Mouse (Mus musculus): ENCODE measurements around the gene Tbc1d24.

Gene Tbc1d24

DNA sequence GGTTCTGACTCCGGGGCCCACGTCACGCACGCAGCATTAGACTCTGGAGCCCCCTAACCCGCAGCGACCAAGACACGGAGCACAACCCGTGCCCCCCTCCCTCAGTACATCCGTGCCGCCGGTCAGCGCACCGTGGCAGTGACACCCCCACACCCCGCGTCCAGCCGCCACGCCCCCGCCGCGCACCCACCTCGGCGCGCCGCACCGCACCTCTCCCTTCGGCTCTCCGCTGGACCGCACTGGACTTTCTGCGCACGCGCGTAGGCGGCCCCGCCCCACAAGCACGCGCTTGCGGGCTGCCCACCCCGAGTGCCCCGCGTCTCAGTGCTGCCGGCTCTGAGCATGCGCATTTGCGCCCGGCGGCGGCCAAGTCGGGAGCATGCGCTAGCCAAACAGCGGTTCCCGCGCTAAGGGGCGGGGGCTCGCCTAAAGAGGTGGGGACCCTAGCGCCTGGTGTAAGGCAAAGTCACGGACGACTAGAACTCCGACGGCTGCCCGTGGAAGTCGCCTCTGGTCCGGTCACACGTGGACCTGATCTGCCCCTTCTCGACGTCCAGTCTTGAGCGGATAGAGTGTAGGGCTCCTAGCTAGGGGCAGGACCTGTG is at the start of gene Tbc1d24:
Gene Tbc1d24, minus strand, starts transcription at position 279 of the 605 bp plus-strand sequence.
- peak; percentile 96 for DNase-seq

DNA sequence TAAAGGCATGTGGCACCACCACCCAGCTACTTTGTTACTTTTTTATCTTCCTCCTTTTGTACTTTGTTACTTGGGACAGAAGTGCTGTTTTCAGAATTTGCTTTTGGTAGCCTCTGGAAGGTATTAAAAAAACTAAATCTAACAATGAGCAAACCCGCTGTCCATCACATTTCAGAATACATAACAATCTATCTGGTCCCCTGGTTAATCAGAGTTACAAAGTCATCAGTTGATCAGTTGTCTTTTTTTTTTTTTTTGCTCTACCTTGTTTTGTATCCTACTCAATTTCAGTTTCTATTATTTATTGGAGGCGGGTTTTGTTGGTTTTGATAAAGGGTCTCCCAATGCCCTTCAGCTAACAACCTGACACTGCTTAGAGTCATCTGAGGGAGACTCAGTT is 47.0 kb upstream of the Tbc1d24 start:
- DNase-seq, result no peak

DNA sequence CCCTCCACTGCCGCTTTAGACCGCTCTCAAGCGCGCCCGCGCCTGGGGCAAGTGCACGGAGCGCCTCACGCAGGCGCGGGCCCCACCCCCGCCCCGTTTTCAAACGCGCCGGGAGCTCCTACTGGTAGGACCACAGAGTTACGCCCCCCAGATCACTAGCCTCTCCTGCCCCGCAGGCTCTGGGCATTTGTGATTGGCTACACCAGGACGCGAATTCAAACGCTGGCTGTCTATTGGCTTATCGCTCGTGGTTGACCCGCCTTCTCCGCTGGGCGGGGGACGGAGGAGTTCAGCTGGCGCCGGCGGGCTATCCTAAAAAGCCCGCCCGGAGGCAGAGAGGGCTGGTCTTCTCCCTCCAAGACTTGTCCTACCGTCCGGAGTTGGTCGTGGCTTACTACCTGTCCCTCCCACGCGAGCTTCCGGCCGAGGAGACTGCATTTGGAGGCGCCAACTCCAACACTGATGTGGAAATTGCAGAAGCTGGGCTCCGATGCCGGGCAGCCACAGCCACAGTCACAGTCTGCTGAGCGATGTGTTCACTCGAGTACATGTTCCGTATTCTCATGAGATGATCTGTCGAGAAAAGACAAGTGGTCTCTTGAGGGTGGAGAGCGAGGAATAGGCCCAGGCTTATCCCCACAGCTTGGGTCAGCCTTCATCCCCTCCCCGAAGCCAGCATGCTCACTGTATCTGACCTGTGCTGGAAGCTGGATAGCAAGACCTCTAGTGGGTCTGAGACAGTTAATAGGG is 46.1 kb upstream of the Tbc1d24 start, which contains the start of gene Ccnf:
Gene Ccnf, minus strand, starts transcription at position 165 of the 750 bp plus-strand sequence.
- DNase-seq, result peak; percentile 97

DNA sequence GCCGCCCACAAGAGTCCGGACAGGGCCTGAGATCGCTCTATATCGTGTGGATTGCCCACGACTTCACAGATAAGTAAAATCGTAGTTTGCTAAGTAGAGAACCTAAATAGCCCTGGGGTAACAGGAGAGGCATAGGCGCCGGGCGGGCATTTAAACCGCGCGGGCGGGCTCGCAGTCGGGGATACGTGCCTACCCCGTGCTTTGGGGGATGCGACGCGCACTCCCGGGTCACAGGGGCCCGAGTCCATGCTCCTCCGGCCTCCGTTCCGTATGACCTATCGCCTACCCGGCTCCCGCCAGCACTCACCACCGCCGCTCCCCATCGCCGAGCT is 45.6 kb upstream of the Tbc1d24 start:
- DNase-seq, result no peak

DNA sequence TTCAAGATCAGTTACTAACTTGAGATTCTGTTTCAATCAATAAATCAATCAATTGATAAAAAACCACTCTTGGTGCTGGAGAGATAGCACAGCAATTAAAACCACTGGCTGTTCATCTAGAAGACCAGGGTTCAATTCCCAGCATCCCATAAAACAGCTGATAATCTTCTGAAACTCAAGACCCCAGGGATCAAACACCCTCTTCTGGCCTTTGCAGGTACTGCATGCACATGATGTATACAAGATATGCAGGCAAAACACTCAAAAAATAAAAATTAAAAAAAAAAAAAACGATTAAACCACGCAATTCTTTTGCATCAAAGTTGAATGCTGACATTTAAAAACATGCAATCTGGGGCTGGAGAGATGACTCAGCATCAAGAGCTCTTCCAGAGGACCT is 43.3 kb upstream of the Tbc1d24 start:
- no peak for DNase-seq

DNA sequence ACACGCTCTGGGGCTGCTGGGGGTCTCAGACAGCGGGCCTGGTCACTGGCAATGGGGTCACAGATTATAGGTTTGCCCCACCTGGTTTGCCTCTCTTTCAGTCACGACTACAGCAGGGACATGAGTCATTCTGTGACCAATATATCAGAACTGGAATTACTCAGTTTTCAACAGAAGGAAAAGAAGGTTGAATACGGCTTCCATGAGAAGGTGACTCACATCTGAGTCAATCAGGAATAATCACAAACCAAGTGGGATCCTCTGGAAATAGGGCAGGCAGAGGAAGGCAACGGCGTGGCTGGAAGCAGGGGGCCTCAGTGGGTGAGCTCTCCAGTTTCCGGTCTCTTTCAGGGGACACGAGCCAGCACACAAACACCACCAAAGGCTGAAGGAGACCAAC is 38.7 kb upstream of the Tbc1d24 start:
- no peak for DNase-seq

DNA sequence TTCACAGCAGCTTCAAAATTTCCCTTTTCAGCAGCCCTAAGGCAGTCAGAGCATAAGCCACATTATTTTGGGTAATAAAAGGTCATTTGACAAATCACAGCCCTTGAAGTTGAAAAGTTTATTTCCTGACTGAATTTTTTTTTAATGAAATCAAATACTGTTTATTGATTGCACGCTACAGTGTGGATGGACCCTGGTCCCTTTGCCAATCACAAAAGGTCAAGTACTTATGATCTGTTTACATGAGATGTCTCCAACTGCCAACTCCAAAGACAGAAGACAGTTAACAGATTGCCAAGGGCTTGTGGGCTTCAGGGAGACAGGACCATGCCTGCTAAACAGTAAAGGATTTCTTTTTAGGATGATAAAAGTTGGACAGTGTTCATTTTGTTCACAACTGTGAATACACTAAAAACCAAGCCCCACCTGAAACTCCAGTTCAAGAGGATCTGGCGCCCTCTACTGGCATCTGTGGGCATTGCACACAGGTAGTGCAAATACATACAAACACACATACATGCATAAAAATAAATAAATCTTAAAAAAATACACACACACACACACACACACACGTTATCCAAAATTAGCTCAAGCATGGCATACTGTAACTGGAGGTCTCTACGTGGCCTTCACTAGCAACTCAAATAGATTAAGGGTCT is 38.1 kb upstream of the Tbc1d24 start:
- DNase-seq, result peak; percentile 23

DNA sequence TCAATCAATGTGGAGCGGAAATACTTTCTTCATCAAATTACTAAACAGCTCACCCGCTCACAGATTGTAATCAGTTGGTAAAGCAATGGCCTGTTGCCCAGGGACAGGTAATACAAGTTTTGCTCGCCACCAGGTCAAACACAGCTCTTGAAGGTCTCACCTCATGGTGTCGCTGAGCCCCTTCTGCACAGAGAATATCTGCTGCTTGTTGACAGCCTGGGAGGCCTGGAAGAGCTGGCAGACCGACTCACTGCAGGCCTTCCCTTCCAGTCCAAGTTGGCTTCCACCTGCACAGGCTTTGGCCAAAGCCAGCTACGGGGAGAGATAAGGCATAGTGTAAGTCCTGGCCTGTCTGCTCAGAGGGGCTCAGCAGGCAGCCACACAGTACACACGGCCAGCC is 31.6 kb upstream of the Tbc1d24 start:
- DNase-seq, result no peak

DNA sequence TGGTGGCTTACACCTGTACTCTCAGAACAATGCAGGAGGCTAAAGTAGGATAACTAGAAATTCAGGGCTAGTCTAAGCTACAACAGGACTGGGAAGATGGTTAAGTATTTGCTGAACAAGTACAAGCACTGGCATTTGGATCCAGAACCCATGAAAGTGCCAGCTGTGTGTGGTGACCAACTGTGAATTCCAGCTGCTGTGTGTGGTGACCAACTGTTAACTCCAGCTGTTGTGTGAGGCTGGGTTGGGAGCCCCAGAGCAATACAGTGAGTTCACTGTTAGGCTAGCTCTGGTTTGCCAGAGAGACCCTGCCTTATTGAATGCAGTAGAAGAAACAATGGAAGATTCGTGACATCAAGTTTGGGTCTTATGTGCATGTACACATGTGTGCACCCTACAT is 31.1 kb upstream of the Tbc1d24 start:
- no peak for DNase-seq

DNA sequence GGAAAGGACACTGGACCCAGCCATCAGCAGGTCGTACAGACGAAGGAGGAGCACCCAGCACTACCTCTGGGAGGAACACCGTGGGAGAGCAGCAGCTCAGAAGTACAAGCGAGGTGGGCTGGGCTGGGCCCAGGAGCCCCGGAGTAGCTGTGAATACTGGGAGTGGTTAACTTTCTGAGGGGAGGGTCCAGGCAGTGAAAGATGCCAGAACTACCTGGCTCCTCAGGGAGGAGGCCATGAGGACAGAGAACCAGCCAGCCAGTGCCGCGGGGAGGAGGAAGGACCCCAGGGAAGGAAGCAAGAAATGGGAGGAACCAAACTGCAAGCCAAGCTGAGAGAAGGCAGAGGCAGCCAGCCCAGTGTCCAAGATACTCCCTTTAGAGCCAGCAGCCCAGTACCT is 22.6 kb upstream of the Tbc1d24 start:
- DNase-seq, result no peak

DNA sequence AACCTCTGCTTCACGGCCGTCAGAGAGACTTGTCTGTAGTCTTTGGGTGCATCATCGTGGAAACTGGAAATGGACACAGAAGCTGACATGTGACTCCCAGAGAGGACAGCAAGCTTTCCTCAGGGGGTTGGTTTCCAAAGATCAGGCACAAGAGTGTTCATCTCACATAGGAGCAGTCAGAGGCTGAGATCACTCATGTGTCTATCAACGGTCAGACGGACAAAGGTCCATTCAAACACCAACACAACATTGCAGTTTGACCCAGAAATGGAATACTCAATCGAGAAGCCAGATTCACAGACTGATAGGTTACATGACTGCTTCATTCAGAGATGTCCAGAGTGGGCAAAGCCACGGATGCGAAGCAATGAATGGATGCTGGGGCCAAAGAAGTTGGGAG is 21.4 kb upstream of the Tbc1d24 start:
- DNase-seq, result no peak

DNA sequence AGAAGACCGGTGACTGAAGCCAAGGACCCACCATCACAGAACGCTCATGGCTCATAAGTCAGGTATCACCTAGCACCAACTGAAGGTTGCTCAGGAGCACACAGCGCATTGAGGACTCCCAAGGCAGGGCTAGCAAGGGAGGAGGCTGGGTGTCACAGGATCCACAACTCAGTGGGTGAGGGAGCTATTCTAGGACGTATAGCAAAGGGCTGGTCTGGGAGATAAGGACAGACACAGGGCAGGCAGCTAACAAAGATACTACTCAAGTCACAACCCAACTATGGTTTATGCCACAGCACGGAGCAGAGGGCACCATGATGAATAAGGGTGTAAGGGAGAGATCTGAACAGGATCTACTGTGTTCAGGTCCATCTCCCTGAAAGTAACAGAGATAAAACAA is 20.5 kb upstream of the Tbc1d24 start:
- no peak for DNase-seq

DNA sequence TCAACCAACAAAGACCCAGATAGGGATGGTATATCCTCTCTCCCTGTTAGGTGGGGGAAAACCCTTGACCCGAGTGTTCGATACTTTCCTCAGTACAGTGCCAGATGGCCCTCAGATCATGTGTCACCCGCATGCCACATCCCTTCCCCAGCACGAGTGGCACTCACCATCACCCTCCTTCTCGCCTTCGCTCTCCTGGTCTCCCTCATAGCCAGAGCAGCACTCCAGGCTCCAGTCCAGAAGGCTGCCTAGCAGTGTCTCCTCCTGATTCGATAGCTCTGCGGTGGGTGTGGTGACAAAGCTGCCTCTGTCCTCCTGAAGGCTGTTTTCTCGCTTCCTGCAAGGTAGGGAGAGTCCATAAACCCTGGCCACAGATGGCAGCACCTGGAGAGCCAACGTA is 19.4 kb upstream of the Tbc1d24 start:
- no peak for DNase-seq

DNA sequence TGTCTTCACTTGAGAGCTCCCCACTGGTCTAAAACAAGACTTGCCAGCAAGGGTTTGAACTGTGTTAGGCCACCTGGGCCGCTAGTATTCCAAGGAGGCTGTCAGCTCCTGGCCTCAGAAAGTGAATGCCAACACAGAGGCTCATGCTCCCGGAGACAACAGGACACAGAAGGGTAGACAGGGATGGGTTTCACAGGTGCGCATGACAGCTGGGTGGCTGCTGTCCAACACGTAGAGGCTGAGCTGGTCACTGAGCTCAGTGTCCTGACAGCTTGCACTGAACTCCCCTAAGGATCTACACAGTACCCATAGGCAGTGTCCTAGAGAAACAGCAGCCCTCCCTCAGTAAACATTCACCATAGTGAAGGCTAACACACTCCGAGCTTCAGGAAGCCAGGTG is 18.2 kb upstream of the Tbc1d24 start:
- DNase-seq, result no peak

DNA sequence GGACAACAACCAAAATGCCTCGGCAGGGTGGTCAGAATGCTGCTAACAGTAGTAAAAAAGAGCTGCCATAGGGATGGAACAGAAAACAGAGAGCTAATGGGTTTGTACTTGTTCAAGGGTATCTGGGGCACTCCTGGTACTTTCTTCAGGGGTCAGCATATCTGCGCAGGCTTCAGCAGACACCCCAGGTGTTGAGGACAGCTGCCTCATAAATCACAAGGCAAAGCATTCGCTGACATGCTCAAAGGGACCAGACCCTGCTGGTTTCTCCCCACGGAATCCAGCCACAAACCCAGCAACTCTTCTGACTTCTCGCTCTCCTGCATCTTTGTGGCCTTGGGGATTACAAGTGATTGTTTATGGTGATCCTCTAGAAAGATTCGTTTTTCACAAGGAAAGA is 17.3 kb upstream of the Tbc1d24 start:
- DNase-seq, result no peak

DNA sequence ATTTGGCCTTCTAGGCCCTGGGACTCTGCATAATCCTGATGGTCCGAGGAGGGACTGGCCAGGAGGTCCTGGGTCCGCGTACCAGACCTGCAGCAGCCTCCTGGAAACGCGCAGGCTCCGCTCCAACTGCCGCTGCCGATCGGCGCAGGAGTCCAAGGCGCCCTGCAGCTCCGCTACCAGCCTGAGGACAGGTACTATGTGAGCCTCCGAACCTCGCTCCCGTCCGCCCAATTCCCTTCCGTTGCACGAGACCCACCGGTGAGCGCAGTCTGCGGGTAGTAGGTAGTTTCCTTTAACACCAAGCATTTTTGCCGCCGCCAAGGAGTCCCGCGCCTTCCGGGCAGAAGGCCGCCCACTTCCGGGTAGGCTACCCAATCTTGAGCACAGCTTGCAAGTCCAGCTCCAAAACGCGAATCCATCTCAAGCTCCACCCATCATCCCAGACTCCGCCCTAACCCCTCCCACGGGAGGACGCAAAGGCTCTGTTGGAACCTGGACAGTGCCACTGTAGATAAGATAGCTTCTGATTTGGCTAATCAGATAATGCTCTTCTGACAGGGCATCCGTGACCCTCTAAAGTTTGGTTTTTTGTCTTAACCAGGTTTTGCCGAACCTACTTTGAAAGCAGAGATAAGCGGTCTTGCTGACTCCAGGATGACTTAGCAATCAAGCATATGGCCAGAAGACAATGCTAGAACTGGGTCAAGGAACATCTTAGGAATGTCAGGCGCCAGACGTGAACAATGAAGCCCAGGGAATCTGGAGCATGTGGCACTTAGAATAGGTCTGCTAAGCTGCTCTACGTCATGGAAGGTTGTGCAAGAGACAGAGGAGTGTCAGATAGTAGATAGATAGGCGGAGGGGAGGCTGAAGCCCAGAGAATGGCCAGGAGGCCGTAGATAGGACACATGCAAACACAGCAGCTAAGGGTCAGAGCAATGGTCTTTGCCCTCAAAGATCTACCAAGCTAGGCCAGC is 15.4 kb upstream of the Tbc1d24 start, which contains the start of gene Tedc2:
Gene Tedc2, minus strand, starts transcription at position 417 of the 977 bp plus-strand sequence.
- DNase-seq, result peak; percentile 95

DNA sequence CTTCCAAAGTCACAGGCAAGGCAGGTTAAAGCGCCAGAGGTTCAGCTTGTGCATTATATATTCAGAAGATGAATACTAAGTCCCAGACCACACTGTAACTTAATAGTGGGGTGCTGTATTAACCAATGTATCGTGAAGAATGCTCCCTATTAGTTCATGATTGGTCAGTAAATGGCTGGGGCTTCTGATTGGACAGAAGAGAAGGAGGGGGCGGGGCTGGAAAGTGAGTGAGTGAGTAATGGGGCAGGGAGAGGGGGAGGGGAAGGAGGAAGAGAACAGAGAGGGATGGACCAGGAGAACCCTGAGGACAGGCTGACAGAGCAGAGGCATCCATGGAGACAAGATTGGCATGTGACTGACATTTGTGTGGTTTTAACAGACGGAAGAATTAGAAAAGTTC is 11.5 kb upstream of the Tbc1d24 start:
- DNase-seq, result no peak

DNA sequence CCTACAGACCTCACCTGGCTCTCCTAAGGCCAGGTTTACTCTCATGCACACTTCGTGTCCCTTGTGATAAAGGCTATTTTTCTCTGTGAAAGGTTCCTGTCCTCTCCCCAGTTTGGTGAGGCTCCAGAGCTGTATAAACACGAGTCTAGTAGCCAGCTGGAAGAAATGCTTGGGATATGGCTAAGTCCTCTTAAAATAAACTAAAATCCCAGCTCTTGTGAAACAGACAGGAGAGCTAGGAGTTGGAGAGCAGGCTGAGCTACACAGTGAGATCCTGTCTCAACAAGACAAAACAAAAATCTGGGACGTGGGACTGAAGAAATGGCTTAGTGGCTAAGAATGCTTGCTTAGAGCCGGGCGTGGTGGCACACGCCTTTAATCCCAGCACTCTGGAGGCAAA is 7.8 kb upstream of the Tbc1d24 start:
- no peak for DNase-seq

DNA sequence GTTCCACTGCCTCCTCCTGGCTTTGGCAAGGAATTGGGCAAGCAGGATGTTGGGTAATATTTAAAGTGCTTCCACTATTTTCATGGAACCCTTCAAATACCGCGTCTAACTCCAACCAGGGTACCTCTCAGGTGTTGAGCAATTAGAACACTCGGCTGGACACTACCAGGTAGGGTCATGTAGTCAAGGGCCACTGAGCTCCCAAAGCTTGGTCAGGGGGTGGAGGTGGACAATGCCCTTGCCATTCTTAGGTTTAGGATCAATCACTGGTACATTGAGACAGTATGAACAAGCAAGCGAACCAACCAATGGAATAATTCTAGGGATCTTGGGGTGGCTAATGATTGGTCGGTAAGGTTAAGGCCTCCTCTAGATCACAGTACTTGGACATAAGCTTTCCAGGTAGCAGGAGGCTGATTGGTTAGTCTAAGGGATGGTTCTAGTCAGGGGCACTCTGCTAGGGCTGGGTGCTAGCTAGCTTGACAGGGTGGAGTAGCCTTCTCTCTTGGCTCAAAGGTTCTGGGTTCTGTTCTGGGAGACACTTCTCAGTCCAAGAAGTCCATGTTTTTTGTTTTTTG is 7.2 kb upstream of the Tbc1d24 start:
- no peak for DNase-seq

DNA sequence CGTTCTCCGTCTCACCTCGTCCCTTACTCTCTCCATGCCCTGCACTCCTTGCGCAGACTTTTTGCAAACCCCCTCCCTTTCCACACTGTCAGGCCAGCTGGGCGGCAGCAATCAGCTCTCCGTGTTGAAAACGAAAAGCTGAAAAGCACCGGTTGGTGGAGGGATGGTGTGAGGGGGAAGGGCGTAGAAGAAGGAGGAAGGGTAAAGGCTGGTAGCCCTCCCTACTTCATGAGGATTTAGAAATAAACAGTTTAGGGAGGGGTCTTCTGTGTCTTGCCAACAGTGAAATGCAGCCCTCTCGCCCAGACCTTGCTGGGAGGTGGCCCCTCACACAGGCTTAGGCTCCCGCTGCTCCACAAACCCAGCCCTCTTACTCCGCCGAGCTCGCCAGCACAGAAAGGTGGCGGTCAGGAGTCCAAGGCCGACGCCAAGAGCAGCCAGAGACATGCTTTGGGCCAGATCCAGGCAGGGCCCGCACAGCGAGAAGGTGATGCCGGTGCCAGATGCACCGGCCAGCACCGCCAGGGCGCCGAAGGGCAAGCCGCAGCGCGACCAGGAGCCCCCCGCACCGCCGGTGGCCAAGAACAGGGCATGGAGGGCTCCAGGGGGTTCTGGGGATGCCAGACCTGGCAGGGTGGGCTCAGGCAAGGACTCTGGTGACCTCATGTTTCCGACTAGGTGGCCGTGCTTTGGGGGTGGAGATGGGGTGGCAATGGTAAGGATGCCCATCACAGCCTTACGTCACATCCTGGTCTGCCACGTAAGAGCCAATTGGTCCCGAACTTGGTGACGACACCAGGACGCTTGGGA is 6.5 kb upstream of the Tbc1d24 start:
- DNase-seq, result peak; percentile 55

DNA sequence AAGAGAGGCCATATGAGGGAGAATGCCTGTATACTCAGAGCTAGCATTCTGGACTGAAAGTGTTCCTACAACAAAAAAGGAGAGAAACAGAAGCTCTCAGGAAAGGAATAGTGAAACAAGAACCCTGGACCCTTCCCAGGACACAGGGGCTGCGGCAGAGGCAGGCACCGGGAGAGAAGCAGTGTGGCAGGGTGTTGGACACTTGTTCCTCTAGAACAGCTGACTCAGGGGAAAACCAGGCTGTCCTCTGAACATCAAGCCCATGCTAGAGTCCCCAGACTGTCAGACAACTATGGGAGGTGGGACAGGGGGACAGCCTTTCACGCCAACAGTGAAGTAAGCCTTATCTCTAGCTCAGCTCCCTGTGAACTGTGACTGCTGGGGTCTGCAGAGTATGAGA is 5.2 kb upstream of the Tbc1d24 start:
- DNase-seq, result no peak

DNA sequence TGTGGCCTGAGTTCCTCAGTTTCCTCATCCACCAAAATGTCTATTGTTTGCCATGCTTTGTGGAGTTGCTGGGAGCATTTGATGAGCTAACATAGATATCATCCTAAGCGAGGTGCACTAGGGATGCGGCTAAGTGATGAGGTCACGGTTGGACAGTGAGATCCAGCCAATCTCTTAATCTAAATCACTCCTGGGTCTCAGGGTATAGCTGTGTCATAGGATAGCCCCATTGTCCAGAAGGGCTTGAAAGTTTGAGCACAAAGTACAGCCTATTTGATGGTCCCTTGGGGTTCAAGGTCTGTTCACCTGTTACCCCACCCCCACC is 4.5 kb upstream of the Tbc1d24 start:
- DNase-seq, result no peak
